In genomic region chr4:57955544-57955958, GRCm38 (mm10) we compare ENCODE assay signal across 8 mouse cellular contexts. TPM values are rescaled to one million over a fixed set of nuclear protein-coding genes. Genes with fewer than 3 reads are reported as not detected.
DNase-seq lines count a peak whose midpoint lies in the region; ATAC-seq lines count a peak whose summit lies in the region.

No protein-coding gene starts in this region.

- H3K4me2 ChIP-seq in neural tube, embryonic 11.5 days (ENCODE audit: low read depth) = peak overlapping the region; percentile 46
- H3K4me2 ChIP-seq in intestine, embryonic 16.5 days (ENCODE audit: low read depth, low read length) = peak overlapping the region; percentile 59
- peak overlapping the region; percentile 76 for H3K4me2 ChIP-seq in limb, embryonic 12.5 days
- peak overlapping the region; percentile 84 for H3K4me2 ChIP-seq in midbrain, embryonic 14.5 days (ENCODE audit: low read length)
- peak overlapping the region; percentile 63 for H3K4me2 ChIP-seq in stomach, embryonic 15.5 days

- H3K9ac ChIP-seq in neural tube, embryonic 11.5 days (ENCODE audit: low read length) = peak overlapping the region; percentile 84
- peak overlapping the region; percentile 89 for H3K9ac ChIP-seq in intestine, embryonic 16.5 days (ENCODE audit: low read depth, low read length)
- H3K9ac ChIP-seq in limb, embryonic 12.5 days (replicated peaks) = peak overlapping the region; percentile 87
- peak overlapping the region; percentile 86 for H3K9ac ChIP-seq in midbrain, embryonic 14.5 days (replicated peaks; ENCODE audit: low read length)
- H3K9ac ChIP-seq in stomach, embryonic 15.5 days = peak overlapping the region; percentile 71

- peak; percentile 45 for ATAC-seq in neural tube, embryonic 11.5 days (ENCODE audit: insufficient read depth, low FRiP score, low TSS enrichment)
- ATAC-seq in intestine, embryonic 16.5 days = peak; percentile 26
- peak; percentile 27; the same call in 1 of the 2 replicates for ATAC-seq in limb, embryonic 12.5 days (ENCODE audit: insufficient number of reproducible peaks, insufficient read depth, low FRiP score, low TSS enrichment, low read depth)
- peak; percentile 47 for ATAC-seq in midbrain, embryonic 14.5 days (ENCODE audit: low FRiP score, low TSS enrichment)
- ATAC-seq in stomach, embryonic 15.5 days (ENCODE audit: insufficient read depth, low FRiP score, low read depth) = peak; percentile 11; the same call in 1 of the 2 replicates

- H3K27me3 ChIP-seq in neural tube, embryonic 11.5 days (ENCODE audit: control insufficient read depth, insufficient read depth, low read length) = no peaks in the 10 kb centered on the region
- no peaks in the 10 kb centered on the region for H3K27me3 ChIP-seq in intestine, embryonic 16.5 days (replicated peaks; ENCODE audit: control insufficient read depth, insufficient read depth, low read length)
- H3K27me3 ChIP-seq in limb, embryonic 12.5 days = no peaks in the 10 kb centered on the region
- H3K27me3 ChIP-seq in midbrain, embryonic 14.5 days (ENCODE audit: control insufficient read depth, insufficient read depth, low read length) = no peaks in the 10 kb centered on the region
- H3K27me3 ChIP-seq in stomach, embryonic 15.5 days (replicated peaks) = no peaks in the 10 kb centered on the region

- DNase-seq in neural tube, embryonic 11.5 days (ENCODE audit: low spot score) = peak; percentile 72
- DNase-seq in neural tube, embryonic 10.5 days (ENCODE audit: extremely low spot score, low spot score) = no peak
- peak; percentile 83 for DNase-seq in embryo, embryonic 11 days
- peak; percentile 30 to 67 for DNase-seq in gastrocnemius, postnatal 4 days (ENCODE audit: low spot score in 2 of 2)
- peak; percentile 75 for DNase-seq in midbrain, embryonic 14.5 days

- peak overlapping the region; percentile 83 for H3K27ac ChIP-seq in neural tube, embryonic 11.5 days (ENCODE audit: low read depth, low read length)
- peak overlapping the region; percentile 95 for H3K27ac ChIP-seq in intestine, embryonic 16.5 days (ENCODE audit: low read length)
- peak overlapping the region; percentile 93 for H3K27ac ChIP-seq in limb, embryonic 12.5 days
- H3K27ac ChIP-seq in midbrain, embryonic 14.5 days (replicated peaks; ENCODE audit: low read depth, low read length) = peak overlapping the region; percentile 87
- H3K27ac ChIP-seq in stomach, embryonic 15.5 days = peak overlapping the region; percentile 99

- peaks cover 13% of the 10 kb centered on the region for H3K36me3 ChIP-seq in neural tube, embryonic 11.5 days (ENCODE audit: control insufficient read depth, insufficient read depth, low read length)
- H3K36me3 ChIP-seq in intestine, embryonic 16.5 days (ENCODE audit: control insufficient read depth, insufficient read depth, low read length) = peaks cover 15% of the 10 kb centered on the region
- peaks cover 21% of the 10 kb centered on the region for H3K36me3 ChIP-seq in limb, embryonic 12.5 days
- H3K36me3 ChIP-seq in midbrain, embryonic 14.5 days (ENCODE audit: control insufficient read depth, insufficient read depth, low read length) = peaks cover 13% of the 10 kb centered on the region
- peaks cover 14% of the 10 kb centered on the region for H3K36me3 ChIP-seq in stomach, embryonic 15.5 days

- H3K9me3 ChIP-seq in neural tube, embryonic 11.5 days (ENCODE audit: control insufficient read depth, low read length) = 0 out of 2 replicates have a peak, but pooled peaks cover 4% of the 10 kb centered on the region
- no peaks in the 10 kb centered on the region; the same call in 1 of the 2 replicates for H3K9me3 ChIP-seq in intestine, embryonic 16.5 days (ENCODE audit: control insufficient read depth, low read length)
- H3K9me3 ChIP-seq in limb, embryonic 12.5 days = peaks cover 8% of the 10 kb centered on the region
- H3K9me3 ChIP-seq in midbrain, embryonic 14.5 days (ENCODE audit: control insufficient read depth, low read length) = no peaks in the 10 kb centered on the region
- no peaks in the 10 kb centered on the region for H3K9me3 ChIP-seq in stomach, embryonic 15.5 days

- H3K4me3 ChIP-seq in neural tube, embryonic 11.5 days (ENCODE audit: low read depth, low read length) = peak overlapping the region; percentile 81
- H3K4me3 ChIP-seq in intestine, embryonic 16.5 days (ENCODE audit: low read length) = peak overlapping the region; percentile 89
- H3K4me3 ChIP-seq in limb, embryonic 12.5 days (replicated peaks) = peak overlapping the region; percentile 77
- H3K4me3 ChIP-seq in midbrain, embryonic 14.5 days (replicated peaks; ENCODE audit: low read depth, low read length) = peak overlapping the region; percentile 83
- peak overlapping the region; percentile 78 for H3K4me3 ChIP-seq in stomach, embryonic 15.5 days (replicated peaks)

- under 1% methylated on average over 25 of the region's 25 CpGs for WGBS in neural tube, embryonic 11.5 days
- 0% methylated on average over 25 of the region's 25 CpGs for WGBS in intestine, embryonic 16.5 days
- WGBS in limb, embryonic 12.5 days = 1% methylated on average over 25 of the region's 25 CpGs
- under 1% methylated on average over 25 of the region's 25 CpGs for WGBS in midbrain, embryonic 14.5 days
- WGBS in stomach, embryonic 15.5 days = 0% methylated on average over 25 of the region's 25 CpGs

- H3K4me1 ChIP-seq in neural tube, embryonic 11.5 days (ENCODE audit: control insufficient read depth, insufficient read depth, low read length) = peaks cover 7% of the 10 kb centered on the region; the same call in 1 of the 2 replicates
- peaks cover 20% of the 10 kb centered on the region for H3K4me1 ChIP-seq in intestine, embryonic 16.5 days (ENCODE audit: control insufficient read depth, insufficient read depth, low read length)
- peaks cover 36% of the 10 kb centered on the region for H3K4me1 ChIP-seq in limb, embryonic 12.5 days (replicated peaks)
- H3K4me1 ChIP-seq in midbrain, embryonic 14.5 days (ENCODE audit: control insufficient read depth, insufficient read depth, low read length) = peaks cover 12% of the 10 kb centered on the region
- peaks cover 19% of the 10 kb centered on the region for H3K4me1 ChIP-seq in stomach, embryonic 15.5 days

RNA-seq across cellular contexts. Expression of gene Txn1, which starts 0.7 kb away (rescaled TPM):
- polyA plus RNA-seq in neural tube, embryonic 11.5 days (2014; fragmentation: Nextera tagmentation; extraction: Ambion mirVana) = 358 and 384 TPM in 2 replicates
- total RNA-seq in gastrocnemius, postnatal 4 days (2021) = 100 to 1,000 TPM; 171 to 179 TPM
- polyA plus RNA-seq in intestine, embryonic 16.5 days (2015; fragmentation: Nextera tagmentation; extraction: Ambion mirVana) = 666 and 671 TPM in 2 replicates
- polyA plus RNA-seq in limb, embryonic 12.5 days (2016; fragmentation: Nextera tagmentation; extraction: Ambion mirVana) = 427 and 450 TPM in 2 replicates
- polyA plus RNA-seq in midbrain, embryonic 14.5 days (2014; fragmentation: Nextera tagmentation; extraction: Ambion mirVana) = 282 and 334 TPM in 2 replicates
- 476 and 493 TPM in 2 replicates for polyA plus RNA-seq in stomach, embryonic 15.5 days (2015; fragmentation: Nextera tagmentation; extraction: Ambion mirVana)

RNA-seq across cellular contexts. Expression of gene D630039A03Rik, which starts 39.5 kb away (rescaled TPM):
- 0.43 and 0.65 TPM in 2 replicates for polyA plus RNA-seq in neural tube, embryonic 11.5 days (2014; fragmentation: Nextera tagmentation; extraction: Ambion mirVana)
- total RNA-seq in gastrocnemius, postnatal 4 days (2021) = not detected
- 13.3 and 14.1 TPM in 2 replicates for polyA plus RNA-seq in intestine, embryonic 16.5 days (2015; fragmentation: Nextera tagmentation; extraction: Ambion mirVana)
- 0.33 and 0.42 TPM in 2 replicates for polyA plus RNA-seq in limb, embryonic 12.5 days (2016; fragmentation: Nextera tagmentation; extraction: Ambion mirVana)
- polyA plus RNA-seq in midbrain, embryonic 14.5 days (2014; fragmentation: Nextera tagmentation; extraction: Ambion mirVana) = 0.09 TPM in 1 of 2 replicates, not detected in the other
- 10.4 and 11.4 TPM in 2 replicates for polyA plus RNA-seq in stomach, embryonic 15.5 days (2015; fragmentation: Nextera tagmentation; extraction: Ambion mirVana)

RNA-seq across cellular contexts. Expression of gene Txndc8, which starts 53.4 kb away (rescaled TPM):
- not detected in 2 replicates for polyA plus RNA-seq in neural tube, embryonic 11.5 days (2014; fragmentation: Nextera tagmentation; extraction: Ambion mirVana)
- total RNA-seq in gastrocnemius, postnatal 4 days (2021) = not detected
- polyA plus RNA-seq in intestine, embryonic 16.5 days (2015; fragmentation: Nextera tagmentation; extraction: Ambion mirVana) = not detected in 2 replicates
- not detected in 2 replicates for polyA plus RNA-seq in limb, embryonic 12.5 days (2016; fragmentation: Nextera tagmentation; extraction: Ambion mirVana)
- polyA plus RNA-seq in midbrain, embryonic 14.5 days (2014; fragmentation: Nextera tagmentation; extraction: Ambion mirVana) = not detected in 2 replicates
- not detected in 2 replicates for polyA plus RNA-seq in stomach, embryonic 15.5 days (2015; fragmentation: Nextera tagmentation; extraction: Ambion mirVana)
